Mouse (Mus musculus): Measurements from ENCODE around the gene Gm973. TPM values are rescaled to one million over a fixed set of nuclear protein-coding genes. Genes with fewer than 3 reads are reported as not detected.

Gene Gm973
- polyA plus RNA-seq, 1 experiment, result not detected

- Histone ChIP-seq H3K79me2 (ENCODE audit: control insufficient read depth, insufficient read depth) (no peaks in the 10 kb centered on the region), H3K79me3 (ENCODE audit: low read depth) (no peaks in the 10 kb centered on the region), H3K27me3 (ENCODE audit: control insufficient read depth, insufficient read depth, insufficient read length) (no peaks in the 10 kb centered on the region), H3K4me3 (ENCODE audit: insufficient read depth, poor library complexity, severe bottlenecking) (no peak overlapping the region), H3K36me3 (ENCODE audit: control insufficient read depth, insufficient read depth) (no peaks in the 10 kb centered on the region), H3ac (ENCODE audit: control insufficient read depth, insufficient read length, low read depth) (no peak overlapping the region)
- TF ChIP-seq CTCF (IDR thresholded peaks at IDR 0.05; ENCODE audit: control insufficient read depth, insufficient read depth, insufficient read length) (no peak), MYOD1 (IDR thresholded peaks at IDR 0.05; ENCODE audit: control insufficient read depth, insufficient read length, low read depth) (no peak), USF1 (IDR thresholded peaks at IDR 0.05; ENCODE audit: low read depth) (peak; percentile 11), MAX (IDR thresholded peaks at IDR 0.05) (no peak)
Observed at GRCm38 (mm10) chr1:59608920-59609319, 92.9 kb downstream of the Gm973 start.

- no peak for TF ChIP-seq CTCF (IDR thresholded peaks at IDR 0.05; ENCODE audit: control insufficient read depth, insufficient read depth, insufficient read length)
- TF ChIP-seq CEBPB (IDR thresholded peaks at IDR 0.05; ENCODE audit: low read depth), result no peak
- TF ChIP-seq MAX (IDR thresholded peaks at IDR 0.05), result no peak
- TF ChIP-seq MYOG (IDR thresholded peaks at IDR 0.05; ENCODE audit: control insufficient read depth, extremely low read depth, insufficient read length), result no peak
- no peak for TF ChIP-seq USF1 (IDR thresholded peaks at IDR 0.05; ENCODE audit: low read depth)
- no peak for TF ChIP-seq FOSL1 (IDR thresholded peaks at IDR 0.05; ENCODE audit: insufficient read depth, low read length, poor library complexity, severe bottlenecking)
- TF ChIP-seq MYOD1 (IDR thresholded peaks at IDR 0.05; ENCODE audit: control insufficient read depth, insufficient read length, low read depth), result no peak
- Histone ChIP-seq H3K27me3 (ENCODE audit: control insufficient read depth, insufficient read depth, insufficient read length) (no peaks in the 10 kb centered on the region), H3K79me3 (ENCODE audit: low read depth) (no peaks in the 10 kb centered on the region), H3K4me3 (ENCODE audit: insufficient read depth, poor library complexity, severe bottlenecking) (no peak overlapping the region), H3K36me3 (ENCODE audit: control insufficient read depth, insufficient read depth) (no peaks in the 10 kb centered on the region), H3K79me2 (ENCODE audit: control insufficient read depth, insufficient read depth) (no peaks in the 10 kb centered on the region), H3ac (ENCODE audit: control insufficient read depth, insufficient read length, low read depth) (no peak overlapping the region)
Observed at GRCm38 (mm10) chr1:59609458-59609857, 93.4 kb downstream of the Gm973 start.

GRCm38 (mm10) chr1:59609896-59610295 lies 93.8 kb downstream of the Gm973 start:
- Histone ChIP-seq H3K79me2 (ENCODE audit: control insufficient read depth, insufficient read depth) (no peaks in the 10 kb centered on the region), H3K4me3 (ENCODE audit: insufficient read depth, poor library complexity, severe bottlenecking) (no peak overlapping the region), H3K36me3 (ENCODE audit: control insufficient read depth, insufficient read depth) (no peaks in the 10 kb centered on the region), H3K79me3 (ENCODE audit: low read depth) (no peaks in the 10 kb centered on the region), H3K27me3 (ENCODE audit: control insufficient read depth, insufficient read depth, insufficient read length) (no peaks in the 10 kb centered on the region), H3ac (ENCODE audit: control insufficient read depth, insufficient read length, low read depth) (no peak overlapping the region)
- TF ChIP-seq USF1 (IDR thresholded peaks at IDR 0.05; ENCODE audit: low read depth) (no peak), FOSL1 (IDR thresholded peaks at IDR 0.05; ENCODE audit: insufficient read depth, low read length, poor library complexity, severe bottlenecking) (no peak), CTCF (IDR thresholded peaks at IDR 0.05; ENCODE audit: control insufficient read depth, insufficient read depth, insufficient read length) (no peak), CEBPB (IDR thresholded peaks at IDR 0.05; ENCODE audit: low read depth) (no peak), MYOD1 (IDR thresholded peaks at IDR 0.05; ENCODE audit: control insufficient read depth, insufficient read length, low read depth) (no peak), MAX (IDR thresholded peaks at IDR 0.05) (no peak), MYOG (IDR thresholded peaks at IDR 0.05; ENCODE audit: control insufficient read depth, extremely low read depth, insufficient read length) (no peak)

- H3K4me3 ChIP-seq (ENCODE audit: insufficient read depth, poor library complexity, severe bottlenecking), result no peak overlapping the region
- TF ChIP-seq CTCF (IDR thresholded peaks at IDR 0.05; ENCODE audit: control insufficient read depth, insufficient read depth, insufficient read length) (no peak), MYOD1 (IDR thresholded peaks at IDR 0.05; ENCODE audit: control insufficient read depth, insufficient read length, low read depth) (no peak), MAX (IDR thresholded peaks at IDR 0.05) (no peak), FOSL1 (IDR thresholded peaks at IDR 0.05; ENCODE audit: insufficient read depth, low read length, poor library complexity, severe bottlenecking) (no peak), MYOG (IDR thresholded peaks at IDR 0.05; ENCODE audit: control insufficient read depth, extremely low read depth, insufficient read length) (no peak), USF1 (IDR thresholded peaks at IDR 0.05; ENCODE audit: low read depth) (no peak), CEBPB (IDR thresholded peaks at IDR 0.05; ENCODE audit: low read depth) (no peak)
- no peaks in the 10 kb centered on the region for H3K79me2 ChIP-seq (ENCODE audit: control insufficient read depth, insufficient read depth)
- H3ac ChIP-seq (ENCODE audit: control insufficient read depth, insufficient read length, low read depth), result no peak overlapping the region
- H3K36me3 ChIP-seq (ENCODE audit: control insufficient read depth, insufficient read depth), result no peaks in the 10 kb centered on the region
- no peaks in the 10 kb centered on the region for H3K27me3 ChIP-seq (ENCODE audit: control insufficient read depth, insufficient read depth, insufficient read length)
- no peaks in the 10 kb centered on the region for H3K79me3 ChIP-seq (ENCODE audit: low read depth)
Observed at GRCm38 (mm10) chr1:59610929-59611328, 94.9 kb downstream of the Gm973 start.

- Histone ChIP-seq H3K4me3 (ENCODE audit: insufficient read depth, poor library complexity, severe bottlenecking) (no peak overlapping the region), H3ac (ENCODE audit: control insufficient read depth, insufficient read length, low read depth) (no peak overlapping the region), H3K27me3 (ENCODE audit: control insufficient read depth, insufficient read depth, insufficient read length) (no peaks in the 10 kb centered on the region), H3K79me2 (ENCODE audit: control insufficient read depth, insufficient read depth) (no peaks in the 10 kb centered on the region), H3K36me3 (ENCODE audit: control insufficient read depth, insufficient read depth) (no peaks in the 10 kb centered on the region), H3K79me3 (ENCODE audit: low read depth) (no peaks in the 10 kb centered on the region)
- TF ChIP-seq MAX (IDR thresholded peaks at IDR 0.05), result no peak
- TF ChIP-seq USF1 (IDR thresholded peaks at IDR 0.05; ENCODE audit: low read depth), result no peak
- no peak for TF ChIP-seq MYOG (IDR thresholded peaks at IDR 0.05; ENCODE audit: control insufficient read depth, extremely low read depth, insufficient read length)
- no peak for TF ChIP-seq MYOD1 (IDR thresholded peaks at IDR 0.05; ENCODE audit: control insufficient read depth, insufficient read length, low read depth)
- no peak for TF ChIP-seq FOSL1 (IDR thresholded peaks at IDR 0.05; ENCODE audit: insufficient read depth, low read length, poor library complexity, severe bottlenecking)
- no peak for TF ChIP-seq CTCF (IDR thresholded peaks at IDR 0.05; ENCODE audit: control insufficient read depth, insufficient read depth, insufficient read length)
Observed at GRCm38 (mm10) chr1:59613795-59614194, 97.7 kb downstream of the Gm973 start.

DNA sequence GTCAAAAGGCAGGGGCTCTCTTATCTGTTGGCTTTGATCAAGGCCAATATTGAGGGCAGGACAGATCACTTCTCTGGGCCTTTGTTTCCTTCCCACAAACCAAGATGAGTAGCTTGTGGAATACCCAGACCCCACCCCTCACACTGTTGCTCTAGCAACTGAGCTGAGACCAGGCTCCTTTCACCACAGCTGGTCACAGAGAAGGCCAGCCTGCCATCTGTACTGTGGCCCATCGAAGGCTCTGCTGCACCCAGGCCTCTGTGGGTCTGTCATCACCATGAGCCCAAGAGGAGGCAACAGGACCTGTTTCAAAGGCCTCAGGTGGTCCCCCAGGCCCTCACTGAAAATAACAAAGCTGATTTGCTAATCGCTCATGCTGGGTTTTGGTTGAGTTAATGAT lies 99.0 kb downstream of the Gm973 start:
- no peaks in the 10 kb centered on the region for H3K79me2 ChIP-seq (ENCODE audit: control insufficient read depth, insufficient read depth)
- no peak overlapping the region for H3K4me3 ChIP-seq (ENCODE audit: insufficient read depth, poor library complexity, severe bottlenecking)
- TF ChIP-seq MYOD1 (IDR thresholded peaks at IDR 0.05; ENCODE audit: control insufficient read depth, insufficient read length, low read depth) (no peak), MYOG (IDR thresholded peaks at IDR 0.05; ENCODE audit: control insufficient read depth, extremely low read depth, insufficient read length) (no peak), CEBPB (IDR thresholded peaks at IDR 0.05; ENCODE audit: low read depth) (no peak), MAX (IDR thresholded peaks at IDR 0.05) (no peak), CTCF (IDR thresholded peaks at IDR 0.05; ENCODE audit: control insufficient read depth, insufficient read depth, insufficient read length) (no peak), USF1 (IDR thresholded peaks at IDR 0.05; ENCODE audit: low read depth) (no peak), FOSL1 (IDR thresholded peaks at IDR 0.05; ENCODE audit: insufficient read depth, low read length, poor library complexity, severe bottlenecking) (no peak)
- no peaks in the 10 kb centered on the region for H3K36me3 ChIP-seq (ENCODE audit: control insufficient read depth, insufficient read depth)
- H3K79me3 ChIP-seq (ENCODE audit: low read depth), result no peaks in the 10 kb centered on the region
- H3ac ChIP-seq (ENCODE audit: control insufficient read depth, insufficient read length, low read depth), result no peak overlapping the region
- no peaks in the 10 kb centered on the region for H3K27me3 ChIP-seq (ENCODE audit: control insufficient read depth, insufficient read depth, insufficient read length)

Measured in C2C12 (cell line).